Mouse (Mus musculus): ENCODE data around the gene Gpr155. TPM values are rescaled to one million over a fixed set of nuclear protein-coding genes. Genes with fewer than 3 reads are reported as not detected.

Gene Gpr155
- total RNA-seq (2021) = 10 to 100 TPM; 58.1 to 65.6 TPM
- long read RNA-seq, experiment 1, full-length matches to known transcripts = 25 of 80 reads
- long read RNA-seq, experiment 1, partial matches to known transcripts = 8 of 80 reads
- long read RNA-seq, experiment 1, other reads (novel, unspliced or antisense) = 47 of 80 reads
- long read RNA-seq, experiment 2, full-length matches to known transcripts = 44 of 107 reads
- long read RNA-seq, experiment 2, partial matches to known transcripts = 6 of 107 reads
- long read RNA-seq, experiment 2, other reads (novel, unspliced or antisense) = 57 of 107 reads

DNA sequence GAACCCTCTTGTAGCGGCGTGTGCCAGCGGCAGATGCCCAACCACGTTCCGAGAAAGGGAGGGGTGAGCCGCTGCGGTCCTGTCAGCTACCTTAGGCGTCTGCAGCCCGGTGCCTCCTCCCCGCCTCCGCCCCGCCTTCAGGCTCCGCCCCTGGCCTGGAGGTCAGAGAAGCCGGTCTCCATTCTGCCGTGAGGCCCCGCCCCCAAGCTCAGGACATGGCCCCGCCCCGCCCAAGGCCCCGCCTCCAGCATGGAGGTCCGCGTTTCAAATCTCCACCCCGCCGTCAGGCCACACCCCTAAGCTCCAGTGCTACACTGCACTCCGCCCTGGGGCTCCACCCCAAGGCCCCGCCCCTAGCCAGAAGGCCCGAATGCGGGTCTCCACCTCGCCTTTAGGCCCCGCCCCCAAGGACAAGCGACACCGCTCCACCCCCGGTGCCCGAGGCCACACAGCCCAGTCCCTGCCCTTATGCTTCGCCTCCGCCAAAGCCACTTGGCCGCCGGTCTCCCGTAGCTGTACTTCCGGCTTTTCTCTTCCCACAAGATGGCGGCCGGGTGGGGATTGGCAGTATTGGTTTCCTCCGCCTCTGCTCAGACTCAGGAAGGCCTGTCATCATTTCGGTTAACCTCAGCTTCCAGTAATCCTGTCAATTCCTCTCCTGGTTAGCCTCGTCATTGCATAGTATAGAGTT is at the start of gene Gpr155:
Gene Gpr155, minus strand, starts transcription at position 217 of the 691 bp plus-strand sequence.
- Histone ChIP-seq H3K4me3 (peak within 1 kb of the TSS; percentile 94), H3K27ac (peak within 1 kb of the TSS; percentile 94)
- no peak for TF ChIP-seq CTCF (conservative IDR thresholded peaks at IDR 0.05)
- DNase-seq (ENCODE audit: low spot score in 2 of 2) = peak; percentile 98 to 99

DNA sequence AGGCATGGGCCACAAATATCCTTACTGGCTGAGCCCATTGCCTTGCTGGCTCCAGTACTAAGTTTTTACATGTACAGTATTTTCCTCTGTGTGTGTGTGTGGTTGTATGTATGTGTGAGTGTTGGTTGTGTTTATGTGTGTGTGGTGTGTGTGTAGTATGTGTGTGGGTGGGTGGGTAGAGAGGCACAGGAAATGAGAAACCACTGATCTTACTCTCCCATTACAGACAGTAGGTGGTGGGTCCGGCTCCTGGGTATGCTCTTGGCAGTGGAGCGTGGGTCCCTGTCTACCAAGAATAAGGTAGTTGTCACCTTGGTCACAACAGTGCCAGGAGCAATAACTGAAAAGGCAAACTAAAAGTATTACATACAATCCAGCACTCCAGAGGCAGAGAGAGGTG is 49.5 kb upstream of the Gpr155 start:
- no peak for DNase-seq (ENCODE audit: low spot score in 2 of 2)
- no peak overlapping the region for H3K4me3 ChIP-seq
- TF ChIP-seq CTCF (conservative IDR thresholded peaks at IDR 0.05) = no peak
- no peak overlapping the region for H3K27ac ChIP-seq

DNA sequence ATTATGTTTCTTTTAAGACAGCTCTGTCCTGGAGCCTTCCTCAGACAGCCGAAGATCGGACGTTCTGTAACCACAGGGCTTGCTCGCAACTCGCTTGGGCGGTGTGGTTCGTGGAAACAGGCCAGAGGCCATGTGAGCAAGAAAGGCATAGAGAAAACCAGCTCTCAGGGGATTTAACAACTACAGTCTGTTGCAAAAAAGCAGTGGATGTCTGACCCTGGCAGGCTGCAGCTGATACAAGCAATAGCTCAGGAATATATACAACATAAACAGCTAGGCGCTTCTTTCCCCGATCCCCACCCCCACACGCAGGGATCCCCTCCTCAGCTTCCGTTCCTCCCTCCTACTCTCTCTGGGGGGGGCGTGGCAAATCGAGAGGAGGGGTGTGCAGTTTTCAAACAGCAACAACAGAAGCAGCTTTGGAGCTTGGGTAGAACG is 45.6 kb upstream of the Gpr155 start:
- no peak overlapping the region for H3K4me3 ChIP-seq
- H3K27ac ChIP-seq = 0 out of 2 replicates have a peak overlapping the region, but pooled peaks have one; percentile 14
- DNase-seq (ENCODE audit: low spot score in 2 of 2) = no peak
- TF ChIP-seq CTCF (conservative IDR thresholded peaks at IDR 0.05) = no peak

DNA sequence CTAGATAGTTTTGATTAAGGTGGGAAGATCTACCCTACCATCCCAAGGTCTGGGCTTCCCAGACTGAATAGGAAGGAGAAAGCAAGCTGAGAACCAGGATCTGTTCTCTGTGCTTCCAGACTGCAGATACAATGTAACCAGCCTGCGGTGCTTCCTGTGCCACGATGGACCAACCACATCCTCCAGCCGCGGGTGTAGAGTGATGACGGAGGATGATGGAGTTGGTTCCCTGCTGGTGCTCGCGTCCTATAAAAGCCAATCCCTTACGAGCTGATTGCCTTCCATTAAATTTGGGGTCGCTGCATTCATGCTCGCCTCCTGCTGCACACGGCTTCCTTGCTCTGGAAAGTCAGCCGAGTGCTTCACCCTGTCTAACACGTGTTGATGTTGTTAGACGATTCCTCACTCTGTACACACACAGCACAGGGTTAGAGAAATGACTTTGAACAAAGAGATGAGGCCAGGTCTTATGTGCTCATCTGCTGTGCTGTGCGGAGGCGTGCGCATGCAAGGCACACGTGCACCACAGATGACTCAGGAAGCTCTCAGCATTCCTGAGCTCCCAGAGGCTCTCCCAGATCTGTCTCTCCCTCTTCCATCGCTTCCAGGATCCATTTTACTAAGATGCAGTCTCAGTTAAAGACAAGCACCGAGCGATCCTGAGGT is 42.6 kb upstream of the Gpr155 start:
- peak overlapping the region; percentile 49 for H3K27ac ChIP-seq
- no peak overlapping the region for H3K4me3 ChIP-seq
- TF ChIP-seq CTCF (conservative IDR thresholded peaks at IDR 0.05) = no peak
- peak; percentile 28 to 34 for DNase-seq (ENCODE audit: low spot score in 2 of 2)

DNA sequence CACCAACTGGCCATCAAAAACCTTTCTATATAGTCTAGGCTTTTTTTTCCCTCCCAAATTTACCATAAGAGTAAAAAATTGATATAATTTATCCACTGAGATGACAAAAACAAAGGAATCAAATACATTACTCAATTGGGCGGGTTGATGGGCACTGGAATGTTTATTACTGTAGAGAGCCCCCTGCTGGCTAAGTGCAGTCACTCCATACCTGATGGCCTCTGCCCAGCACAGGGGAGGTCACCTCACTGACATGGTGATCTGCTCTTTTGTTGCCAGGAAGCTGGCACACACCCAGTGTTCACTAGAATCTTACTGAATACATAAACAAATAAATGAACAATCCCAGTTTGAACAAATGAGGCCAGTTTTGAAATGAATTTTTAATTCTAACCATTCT is 40.9 kb upstream of the Gpr155 start:
- TF ChIP-seq CTCF (conservative IDR thresholded peaks at IDR 0.05) = peak; percentile 84
- no peak for DNase-seq (ENCODE audit: low spot score in 2 of 2)
- Histone ChIP-seq H3K27ac (no peak overlapping the region), H3K4me3 (no peak overlapping the region)

DNA sequence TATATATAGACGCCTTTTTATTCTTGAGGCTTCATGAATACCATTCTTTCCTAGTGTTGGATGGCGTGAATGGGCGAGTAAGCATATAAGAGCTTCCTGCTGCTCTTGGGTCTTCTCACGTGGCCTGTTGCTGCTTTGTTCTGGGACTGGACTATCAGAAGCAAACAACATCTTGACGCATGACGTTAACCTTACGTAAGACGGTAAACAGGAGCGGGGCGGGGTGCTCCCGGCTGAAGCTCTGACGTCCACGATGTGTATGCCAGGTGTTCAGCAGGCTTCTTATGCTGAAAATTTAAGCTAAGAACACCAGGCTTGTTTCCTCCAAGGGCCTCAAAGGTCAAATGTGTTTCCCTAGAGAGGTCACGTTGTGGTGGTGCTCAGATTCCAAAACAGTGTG is 39.5 kb upstream of the Gpr155 start:
- DNase-seq (ENCODE audit: low spot score in 2 of 2) = no peak
- Histone ChIP-seq H3K4me3 (no peak overlapping the region), H3K27ac (no peak overlapping the region)
- TF ChIP-seq CTCF (conservative IDR thresholded peaks at IDR 0.05) = no peak

DNA sequence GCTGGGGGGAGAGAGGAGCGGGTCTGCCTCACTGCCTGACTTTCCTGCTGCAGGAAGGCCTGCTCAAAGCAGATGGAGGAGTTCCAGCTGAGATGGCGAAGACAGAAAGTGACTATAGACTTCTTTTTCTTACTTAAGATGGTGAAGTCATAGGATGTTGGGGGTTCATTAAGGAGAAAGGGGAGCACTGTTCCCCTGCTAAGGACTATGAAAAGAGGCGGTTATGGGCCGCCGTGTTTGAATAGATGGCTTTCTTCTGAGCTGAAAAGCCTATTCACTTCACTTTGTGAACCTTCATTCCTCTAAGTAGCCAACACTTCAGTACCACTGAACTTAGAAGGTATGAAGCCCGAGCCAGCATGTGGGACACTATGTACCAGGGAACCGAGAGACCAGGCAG is 33.4 kb upstream of the Gpr155 start:
- Histone ChIP-seq H3K4me3 (no peak overlapping the region), H3K27ac (no peak overlapping the region)
- DNase-seq (ENCODE audit: low spot score in 2 of 2) = no peak
- TF ChIP-seq CTCF (conservative IDR thresholded peaks at IDR 0.05) = no peak

DNA sequence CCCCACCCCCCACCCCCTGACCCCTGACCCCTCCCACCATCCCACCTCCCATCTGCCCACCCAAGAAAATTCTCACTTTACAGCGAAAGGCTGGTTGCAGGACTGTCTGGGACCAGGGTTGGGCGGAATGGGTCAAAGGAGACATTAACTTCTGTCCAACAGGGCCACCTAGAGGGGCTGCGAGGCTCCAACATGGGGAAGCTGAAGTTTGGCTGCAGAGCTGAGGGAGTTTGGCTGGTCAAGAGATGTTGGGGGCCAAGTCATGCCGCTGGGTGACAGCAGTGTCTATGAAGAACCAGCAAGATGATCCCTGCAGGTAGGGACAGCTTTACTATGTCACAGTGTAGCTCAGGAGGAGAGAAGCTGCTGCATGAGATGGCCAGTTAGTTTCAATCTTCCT is 32.9 kb upstream of the Gpr155 start:
- TF ChIP-seq CTCF (conservative IDR thresholded peaks at IDR 0.05) = peak; percentile 67
- Histone ChIP-seq H3K4me3 (no peak overlapping the region), H3K27ac (no peak overlapping the region)
- peak in 1 of 2 experiments; percentile 38 for DNase-seq (ENCODE audit: low spot score in 2 of 2)

DNA sequence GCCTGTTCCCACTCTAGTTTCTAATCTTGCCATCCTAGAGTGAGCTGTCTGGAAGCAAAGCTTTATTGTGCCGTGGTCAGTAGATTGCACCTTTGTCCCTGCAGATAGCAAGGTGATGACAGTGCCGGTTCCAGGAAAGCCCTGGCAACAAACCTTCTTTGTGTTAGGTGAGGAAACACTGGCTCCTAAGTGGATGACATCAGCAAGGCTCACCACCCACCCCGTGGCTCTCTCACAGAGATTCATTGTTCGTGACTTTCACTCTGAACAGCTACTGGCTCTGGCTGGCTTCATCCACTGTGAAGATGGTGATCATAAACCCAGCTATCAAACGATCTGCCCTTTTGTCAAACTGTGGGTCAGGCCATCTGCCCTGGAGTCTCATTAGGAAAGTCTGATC is 29.5 kb upstream of the Gpr155 start:
- DNase-seq (ENCODE audit: low spot score in 2 of 2) = no peak

DNA sequence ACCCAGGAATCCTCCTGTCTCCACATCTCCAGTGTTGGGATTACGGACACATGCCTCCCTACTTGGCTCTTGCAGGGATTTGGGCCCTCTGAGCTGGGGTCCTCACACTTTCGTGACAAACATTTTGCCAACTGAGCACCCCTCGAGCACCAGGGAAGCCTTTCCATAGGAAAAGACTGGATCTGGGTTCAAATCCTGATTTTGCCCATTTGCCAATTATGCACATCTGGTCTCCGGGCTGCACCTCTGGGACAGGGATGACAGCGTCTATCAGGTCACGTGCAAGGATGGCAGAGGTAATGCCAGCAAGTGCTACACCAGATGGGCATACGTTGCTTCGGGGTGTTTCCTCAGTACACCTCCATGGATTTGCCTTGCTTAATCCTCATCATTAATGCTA is 23.7 kb upstream of the Gpr155 start:
- no peak for TF ChIP-seq CTCF (conservative IDR thresholded peaks at IDR 0.05)
- Histone ChIP-seq H3K4me3 (no peak overlapping the region), H3K27ac (no peak overlapping the region)
- DNase-seq (ENCODE audit: low spot score in 2 of 2) = no peak

More for the DNA sequence above, 29.5 kb upstream of the Gpr155 start:
- Histone ChIP-seq H3K4me3 (no peak overlapping the region), H3K27ac (no peak overlapping the region; the same call in 1 of the 2 replicates)
- no peak for TF ChIP-seq CTCF (conservative IDR thresholded peaks at IDR 0.05)

DNA sequence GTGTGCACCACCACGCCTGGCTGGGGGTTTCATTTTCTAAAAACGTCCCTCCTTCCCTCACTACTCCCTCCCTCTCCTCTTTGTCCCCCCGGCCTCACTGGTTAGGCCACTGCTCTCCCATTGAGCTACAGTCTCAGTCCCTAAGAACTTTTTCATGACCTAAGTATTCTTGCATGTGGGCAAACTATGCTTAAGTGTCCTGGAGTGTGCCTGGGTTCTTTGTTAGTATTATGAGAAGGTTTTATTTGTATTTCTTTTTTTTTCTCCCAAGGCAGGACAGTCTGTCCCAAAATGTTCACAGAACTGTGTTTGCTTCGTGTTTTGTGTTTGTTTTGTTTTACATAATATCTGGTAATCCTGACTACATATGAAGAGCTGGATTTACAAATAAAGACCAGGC is 21.3 kb upstream of the Gpr155 start:
- no peak for TF ChIP-seq CTCF (conservative IDR thresholded peaks at IDR 0.05)
- no peak for DNase-seq (ENCODE audit: low spot score in 2 of 2)
- H3K27ac ChIP-seq = no peak overlapping the region
- H3K4me3 ChIP-seq = no peak overlapping the region

DNA sequence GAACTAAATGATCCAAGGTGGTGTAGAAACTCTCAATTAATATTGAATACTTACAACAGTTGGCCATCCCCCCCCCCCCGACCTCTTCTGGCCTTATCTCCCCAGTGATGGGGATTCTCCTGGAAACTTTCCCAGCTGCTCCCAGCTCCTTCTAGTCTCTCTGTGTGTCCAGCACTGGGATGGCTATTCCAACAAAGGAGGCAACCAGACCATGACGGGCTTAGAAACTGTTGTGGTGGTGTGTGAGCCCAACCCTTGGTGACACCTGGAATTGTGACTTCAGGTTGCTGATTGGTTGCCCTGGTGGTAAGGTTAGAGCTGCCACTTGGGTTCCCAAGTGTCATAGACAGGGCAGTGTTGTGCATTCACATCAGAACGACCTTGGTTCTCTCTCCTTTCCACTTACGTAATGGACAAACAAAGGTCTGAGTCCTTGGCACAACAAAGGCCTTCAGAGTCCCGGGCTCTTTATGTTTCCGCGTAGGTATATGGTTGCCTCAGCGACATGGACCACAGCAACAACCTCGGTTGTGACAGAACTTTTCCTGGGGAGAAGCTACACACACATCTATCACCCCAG is 20.1 kb upstream of the Gpr155 start:
- no peak for DNase-seq (ENCODE audit: low spot score in 2 of 2)
- Histone ChIP-seq H3K27ac (no peak overlapping the region), H3K4me3 (no peak overlapping the region)
- no peak for TF ChIP-seq CTCF (conservative IDR thresholded peaks at IDR 0.05)

DNA sequence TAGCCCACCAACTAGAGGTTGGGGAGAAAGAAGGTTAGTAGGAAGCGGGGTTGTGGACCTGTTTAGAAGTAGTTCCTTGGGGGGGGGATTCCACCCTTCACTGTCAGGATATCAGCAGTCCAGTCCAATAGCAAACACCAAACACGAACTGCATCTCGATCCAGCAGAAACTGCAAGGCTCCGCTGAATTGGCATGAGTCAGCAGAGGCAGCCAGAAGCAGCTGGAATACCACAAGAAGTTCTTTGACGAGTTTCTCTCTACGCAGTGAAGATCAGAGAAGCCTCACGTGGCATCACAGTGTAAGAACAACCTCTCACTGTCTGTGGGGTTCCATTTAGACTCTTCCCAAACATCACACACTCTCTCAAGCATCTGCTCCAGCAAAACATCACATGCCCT is 18.6 kb upstream of the Gpr155 start:
- TF ChIP-seq CTCF (conservative IDR thresholded peaks at IDR 0.05) = no peak
- Histone ChIP-seq H3K4me3 (no peak overlapping the region), H3K27ac (no peak overlapping the region)
- DNase-seq (ENCODE audit: low spot score in 2 of 2) = no peak
